Mouse (Mus musculus) B cell, adult 2 months (primary cell): ENCODE results near the gene Acat1.

Experiments
- DNase-seq, 2 experiments: peaks; one replicate each; pipeline ENCODE4 v3.0.0; 2022

Acat1 gene

DNA sequence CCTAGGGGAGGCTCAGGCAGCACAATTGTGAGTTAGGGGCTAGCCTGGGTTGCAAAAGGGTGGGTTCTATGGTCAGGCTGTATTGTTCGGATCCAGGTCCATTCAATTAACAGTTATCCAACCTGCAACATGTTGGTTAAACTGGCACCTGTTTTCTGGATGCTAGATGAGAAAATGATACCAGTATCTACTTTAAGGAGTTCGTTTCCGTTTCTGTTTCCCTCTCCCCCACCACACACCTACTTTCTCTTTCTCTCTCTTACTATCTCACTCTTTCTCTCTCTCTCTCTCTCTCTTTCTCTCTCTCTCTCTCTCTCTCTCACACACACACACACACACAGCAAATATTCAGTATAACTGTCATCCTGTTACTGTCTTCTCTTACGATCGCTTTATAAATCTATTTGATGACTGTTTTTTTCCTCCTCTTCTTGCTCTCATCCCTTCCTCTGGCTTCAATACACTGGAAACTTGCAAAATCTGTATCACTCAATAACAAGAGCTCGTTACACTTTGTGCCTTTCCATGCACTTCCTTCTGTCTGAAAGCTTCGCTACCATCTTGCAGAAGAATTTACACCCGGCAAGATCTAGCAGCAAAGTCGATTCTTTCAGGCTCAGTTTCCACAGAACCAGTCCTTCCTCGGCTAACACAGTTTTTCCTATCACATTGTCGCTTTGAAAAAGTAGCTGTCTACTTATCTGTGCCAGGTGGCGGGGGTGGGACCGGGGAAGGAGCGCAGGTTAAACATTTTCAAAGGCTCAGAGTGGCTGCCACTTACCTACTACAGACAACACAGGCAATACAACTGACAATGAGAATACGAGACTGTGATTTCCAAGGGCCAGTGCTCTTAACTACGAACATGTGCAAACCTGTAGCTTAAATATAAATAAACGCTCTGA is 74.5 kb downstream of the Acat1 start:
- peak; percentile 14 to 29 for DNase-seq
